Mouse (Mus musculus) kidney, embryonic 16.5 days (tissue): Measurements from ENCODE around the gene Xiap. TPM values are rescaled to one million over a fixed set of nuclear protein-coding genes. Genes with fewer than 3 reads are reported as not detected.

ENCODE experiments used
- polyA plus RNA-seq: library from polyadenylated mRNA; unstranded; fragments of >200 nt; fragmentation: Nextera tagmentation; extraction: Ambion mirVana; gene quantifications from 2 replicates; pipeline ENCODE4 v1.2.1, GENCODE M21; 2015

Xiap gene
- polyA plus RNA-seq, 1 experiment from 2014 or later, result 12.0 TPM

Other genes starting within 250 kb of the Xiap start
- 73.2 and 82.9 TPM in 2 replicates for gene Thoc2, start 139.0 kb upstream of the Xiap start, polyA plus RNA-seq
- 41.7 and 47.3 TPM in 2 replicates for gene Stag2, start 89.6 kb downstream of the Xiap start, polyA plus RNA-seq